Mouse (Mus musculus) myocyte (in vitro differentiated cells): ENCODE data around the gene S1pr3. TPM values are rescaled to one million over a fixed set of nuclear protein-coding genes. Genes with fewer than 3 reads are reported as not detected.

ENCODE experiments used
- H3K27me3 ChIP-seq: one replicate; pipeline ENCODE4 v1.6.1; 2011; ENCODE audit not compliant: control insufficient read depth, insufficient read depth, insufficient read length
- H3K36me3 ChIP-seq: one replicate; pipeline ENCODE4 v1.6.1; 2011; ENCODE audit not compliant: control insufficient read depth, insufficient read depth
- H3K4me2 ChIP-seq: one replicate; pipeline ENCODE4 v1.6.1; 2011; ENCODE audit warnings: low read depth, control low read depth
- H3K4me3 ChIP-seq: one replicate; pipeline ENCODE4 v1.5.1; 2011; ENCODE audit warnings: mild to moderate bottlenecking, control low read depth, moderate library complexity
- H3K79me2 ChIP-seq: one replicate; pipeline ENCODE4 v1.6.1; 2011; ENCODE audit not compliant: control insufficient read depth, insufficient read depth
- H3ac ChIP-seq: one replicate; pipeline ENCODE4 v1.6.1; 2011; ENCODE audit not compliant: control insufficient read depth, insufficient read length
- CEBPB ChIP-seq: IDR thresholded peaks from 2 replicates; pipeline ENCODE4 v1.6.1; 2011; ENCODE audit warnings: mild to moderate bottlenecking, moderate library complexity; ENCODE audit not compliant: poor library complexity, insufficient read depth, severe bottlenecking
- E2F4 ChIP-seq: IDR thresholded peaks from one replicate; pipeline ENCODE4 v1.6.1; 2011; ENCODE audit warnings: mild to moderate bottlenecking, control low read depth, moderate library complexity; ENCODE audit not compliant: insufficient read depth
- MAX ChIP-seq: IDR thresholded peaks from one replicate; pipeline ENCODE4 v1.6.1; 2011; ENCODE audit warnings: low read depth, mild to moderate bottlenecking, control low read depth
- MYOD1 ChIP-seq, 3 experiments: IDR thresholded peaks; one replicate each; pipeline ENCODE4 v1.6.1; 2011; ENCODE audit warnings: control low read depth in 2 of 3, low read depth in 2 of 3, mild to moderate bottlenecking in 2 of 3, moderate library complexity in 1 of 3; ENCODE audit not compliant: insufficient read length in 2 of 3, control insufficient read depth in 1 of 3
- MYOG ChIP-seq, 3 experiments: IDR thresholded peaks; one replicate each; pipeline ENCODE4 v1.6.1; 2011; ENCODE audit warnings: control low read depth in 2 of 3, low read depth in 2 of 3, mild to moderate bottlenecking in 2 of 3; ENCODE audit not compliant: insufficient read length in 2 of 3, control insufficient read depth in 1 of 3, insufficient read depth in 1 of 3
- POLR2A ChIP-seq: IDR thresholded peaks from one replicate; pipeline ENCODE4 v1.6.1; 2011; ENCODE audit warnings: low read depth, mild to moderate bottlenecking, control low read depth, moderate library complexity; ENCODE audit not compliant: insufficient read length
- POLR2AphosphoS2 ChIP-seq: IDR thresholded peaks from one replicate; pipeline ENCODE4 v1.6.1; 2011; ENCODE audit warnings: low read depth, control low read depth; ENCODE audit not compliant: insufficient read length
- REST ChIP-seq: IDR thresholded peaks from one replicate; pipeline ENCODE4 v1.6.1; 2011; ENCODE audit warnings: mild to moderate bottlenecking, control low read depth, moderate library complexity; ENCODE audit not compliant: insufficient read depth, insufficient read length
- SRF ChIP-seq: IDR thresholded peaks from one replicate; pipeline ENCODE4 v1.6.1; 2011; ENCODE audit warnings: low read depth; ENCODE audit not compliant: control insufficient read depth, insufficient read length
- TCF12 ChIP-seq: IDR thresholded peaks from one replicate; pipeline ENCODE4 v1.6.1; 2011; ENCODE audit warnings: mild to moderate bottlenecking, control low read depth; ENCODE audit not compliant: poor library complexity, insufficient read depth, severe bottlenecking
- TCF3 ChIP-seq: IDR thresholded peaks from one replicate; pipeline ENCODE4 v1.6.1; 2011; ENCODE audit warnings: low read depth, control low read depth; ENCODE audit not compliant: insufficient read length
- USF1 ChIP-seq: IDR thresholded peaks from one replicate; pipeline ENCODE4 v1.6.1; 2011; ENCODE audit warnings: low read depth, mild to moderate bottlenecking, control low read depth, moderate library complexity
- polyA plus RNA-seq: library from polyadenylated mRNA; unstranded; fragments of >200 nt; fragmentation: generic; extraction: Trizol; gene quantifications from one replicate; pipeline ENCODE4 v1.2.1, GENCODE M21; 2012; ENCODE audit warnings: missing spikeins

The S1pr3 gene
- polyA plus RNA-seq, 1 experiment: 9.7 TPM

DNA sequence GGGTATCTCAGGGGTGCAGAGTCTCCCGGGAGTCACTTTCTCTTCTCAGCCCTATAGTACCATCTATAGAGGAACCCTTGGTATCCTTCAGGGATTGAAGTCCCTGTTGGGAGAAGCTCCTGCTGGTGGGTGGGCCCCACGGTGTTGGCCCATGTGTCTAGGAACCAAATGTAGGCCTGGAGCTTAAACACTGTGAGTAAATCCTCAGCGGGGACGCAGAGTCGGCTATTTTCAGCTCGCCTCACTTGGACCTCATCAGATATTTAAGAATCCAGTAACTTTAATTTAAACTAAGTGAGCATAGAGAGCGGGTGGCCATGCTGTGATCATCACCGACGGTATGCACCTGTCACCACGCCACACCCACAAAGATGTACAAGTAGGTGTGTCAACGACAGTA is 8.3 kb downstream of the S1pr3 start:
- H3K36me3 ChIP-seq: no peaks in the 10 kb centered on the region
- H3K79me2 ChIP-seq: no peaks in the 10 kb centered on the region
- H3ac ChIP-seq: no peak overlapping the region
- no peak for TF ChIP-seq MYOG (IDR thresholded peaks at IDR 0.05; ENCODE audit: control insufficient read depth in 1 of 3, insufficient read depth in 1 of 3, insufficient read length in 2 of 3, low read depth in 2 of 3)
- no peak for TF ChIP-seq REST
- no peak for TF ChIP-seq POLR2A
- TF ChIP-seq TCF12: no peak
- no peak for TF ChIP-seq E2F4
- no peak for TF ChIP-seq USF1
- no peaks in the 10 kb centered on the region for H3K27me3 ChIP-seq
- no peak overlapping the region for H3K4me3 ChIP-seq
- H3K4me2 ChIP-seq: no peak overlapping the region

DNA sequence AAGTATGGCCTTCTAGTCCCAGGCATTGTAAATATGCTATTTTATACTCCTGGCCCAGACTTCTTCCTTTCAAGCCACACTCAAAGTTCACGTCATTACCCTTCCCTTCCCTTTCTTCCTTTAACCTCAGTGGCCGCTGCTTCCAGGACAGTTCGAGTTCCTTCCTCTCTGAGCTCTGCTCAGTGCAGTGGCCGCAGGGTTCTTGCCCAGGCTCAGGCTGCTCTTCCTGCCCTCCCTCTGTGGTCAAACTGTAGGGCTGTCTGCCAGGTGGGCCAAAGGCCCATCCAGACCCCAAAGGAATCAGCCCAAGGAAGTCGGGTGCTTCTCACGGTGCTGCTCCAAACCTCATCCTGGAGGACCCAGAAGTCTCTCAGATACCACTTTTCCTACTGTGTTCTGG is 9.4 kb downstream of the S1pr3 start:
- no peak overlapping the region for H3K4me3 ChIP-seq
- no peaks in the 10 kb centered on the region for H3K27me3 ChIP-seq
- H3K79me2 ChIP-seq: no peaks in the 10 kb centered on the region
- H3K36me3 ChIP-seq: no peaks in the 10 kb centered on the region
- TF ChIP-seq MAX: no peak
- no peak overlapping the region for H3K4me2 ChIP-seq
- no peak overlapping the region for H3ac ChIP-seq

DNA sequence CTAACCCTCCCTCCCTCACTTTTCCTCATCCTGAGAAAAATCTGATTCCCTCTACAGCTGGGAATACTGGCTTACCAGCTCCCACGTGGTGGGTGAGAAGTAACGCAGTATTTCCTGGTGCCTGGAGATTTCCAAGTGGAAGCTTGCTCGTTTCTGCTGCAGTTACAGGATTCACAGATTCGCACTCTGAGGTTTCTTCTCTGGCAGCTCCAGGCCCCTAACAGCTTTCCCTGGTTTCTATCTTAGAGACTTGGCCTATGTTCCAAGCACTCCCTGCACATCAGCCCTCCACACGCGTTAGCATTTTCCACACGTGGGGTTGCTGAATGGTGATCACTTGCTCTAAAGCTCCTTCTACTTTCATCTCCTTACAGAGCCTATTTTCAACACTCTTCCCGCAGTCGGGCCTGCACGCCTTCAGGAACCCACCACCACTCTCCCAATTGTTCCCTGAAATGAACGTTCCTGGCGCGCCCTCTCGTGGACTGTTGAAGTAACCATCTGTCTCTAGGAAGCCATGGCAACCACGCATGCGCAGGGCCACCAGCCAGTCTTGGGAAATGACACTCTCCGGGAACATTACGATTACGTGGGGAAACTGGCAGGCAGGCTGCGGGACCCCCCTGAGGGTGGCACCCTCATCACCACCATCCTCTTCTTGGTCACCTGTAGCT is 10.0 kb downstream of the S1pr3 start:
- Histone ChIP-seq H3K36me3 (no peaks in the 10 kb centered on the region), H3K79me2 (no peaks in the 10 kb centered on the region), H3ac (no peak overlapping the region), H3K4me2 (peak overlapping the region; percentile 33), H3K27me3 (no peaks in the 10 kb centered on the region), H3K4me3 (no peak overlapping the region)
- TF ChIP-seq POLR2AphosphoS2 (no peak), CEBPB (no peak), E2F4 (no peak), USF1 (no peak), TCF12 (no peak), REST (no peak)

DNA sequence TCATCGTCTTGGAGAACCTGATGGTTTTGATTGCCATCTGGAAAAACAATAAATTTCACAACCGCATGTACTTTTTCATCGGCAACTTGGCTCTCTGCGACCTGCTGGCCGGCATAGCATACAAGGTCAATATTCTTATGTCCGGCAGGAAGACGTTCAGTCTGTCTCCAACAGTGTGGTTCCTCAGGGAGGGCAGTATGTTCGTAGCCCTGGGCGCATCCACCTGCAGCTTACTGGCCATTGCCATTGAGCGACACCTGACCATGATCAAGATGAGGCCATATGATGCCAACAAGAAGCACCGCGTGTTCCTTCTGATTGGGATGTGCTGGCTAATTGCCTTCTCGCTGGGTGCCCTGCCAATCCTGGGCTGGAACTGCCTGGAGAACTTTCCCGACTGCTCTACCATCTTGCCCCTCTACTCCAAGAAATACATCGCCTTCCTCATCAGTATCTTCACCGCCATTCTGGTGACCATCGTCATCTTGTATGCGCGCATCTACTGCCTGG is 10.6 kb downstream of the S1pr3 start:
- H3K4me2 ChIP-seq: no peak overlapping the region
- H3ac ChIP-seq: no peak overlapping the region
- no peaks in the 10 kb centered on the region for H3K36me3 ChIP-seq
- TF ChIP-seq REST (no peak), E2F4 (no peak), CEBPB (no peak), TCF3 (no peak), MYOD1 (IDR thresholded peaks at IDR 0.05; ENCODE audit: control insufficient read depth in 1 of 3, insufficient read length in 2 of 3, low read depth in 2 of 3) (no peak), USF1 (no peak), POLR2A (no peak), MAX (no peak), MYOG (IDR thresholded peaks at IDR 0.05; ENCODE audit: control insufficient read depth in 1 of 3, insufficient read depth in 1 of 3, insufficient read length in 2 of 3, low read depth in 2 of 3) (no peak), TCF12 (no peak)
- H3K79me2 ChIP-seq: no peaks in the 10 kb centered on the region
- no peak overlapping the region for H3K4me3 ChIP-seq
- no peaks in the 10 kb centered on the region for H3K27me3 ChIP-seq

DNA sequence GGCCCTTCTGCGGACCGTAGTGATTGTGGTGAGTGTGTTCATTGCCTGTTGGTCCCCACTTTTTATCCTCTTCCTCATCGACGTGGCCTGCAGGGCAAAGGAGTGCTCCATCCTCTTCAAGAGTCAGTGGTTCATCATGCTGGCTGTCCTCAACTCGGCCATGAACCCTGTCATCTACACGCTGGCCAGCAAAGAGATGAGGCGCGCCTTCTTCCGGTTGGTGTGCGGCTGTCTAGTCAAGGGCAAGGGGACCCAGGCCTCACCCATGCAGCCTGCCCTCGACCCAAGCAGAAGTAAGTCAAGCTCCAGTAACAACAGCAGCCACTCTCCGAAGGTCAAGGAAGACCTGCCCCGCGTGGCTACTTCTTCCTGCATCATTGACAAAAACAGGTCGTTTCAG is 11.1 kb downstream of the S1pr3 start:
- no peaks in the 10 kb centered on the region for H3K36me3 ChIP-seq
- no peaks in the 10 kb centered on the region for H3K79me2 ChIP-seq
- H3K4me2 ChIP-seq: no peak overlapping the region

More for the DNA sequence above, 11.1 kb downstream of the S1pr3 start:
- TF ChIP-seq MYOD1 (IDR thresholded peaks at IDR 0.05; ENCODE audit: control insufficient read depth in 1 of 3, insufficient read length in 2 of 3, low read depth in 2 of 3): no peak
- no peak for TF ChIP-seq TCF3
- TF ChIP-seq E2F4: no peak
- TF ChIP-seq MAX: no peak
- no peak for TF ChIP-seq REST
- TF ChIP-seq POLR2AphosphoS2: no peak
- TF ChIP-seq SRF: no peak
- TF ChIP-seq MYOG (IDR thresholded peaks at IDR 0.05; ENCODE audit: control insufficient read depth in 1 of 3, insufficient read depth in 1 of 3, insufficient read length in 2 of 3, low read depth in 2 of 3): no peak
- TF ChIP-seq POLR2A: no peak
- TF ChIP-seq USF1: no peak
- no peak for TF ChIP-seq CEBPB
- no peak for TF ChIP-seq TCF12
- Histone ChIP-seq H3ac (no peak overlapping the region), H3K4me3 (no peak overlapping the region), H3K27me3 (no peaks in the 10 kb centered on the region)
